9 mouse cellular contexts compared by ENCODE assay signal in the genomic region with DNA sequence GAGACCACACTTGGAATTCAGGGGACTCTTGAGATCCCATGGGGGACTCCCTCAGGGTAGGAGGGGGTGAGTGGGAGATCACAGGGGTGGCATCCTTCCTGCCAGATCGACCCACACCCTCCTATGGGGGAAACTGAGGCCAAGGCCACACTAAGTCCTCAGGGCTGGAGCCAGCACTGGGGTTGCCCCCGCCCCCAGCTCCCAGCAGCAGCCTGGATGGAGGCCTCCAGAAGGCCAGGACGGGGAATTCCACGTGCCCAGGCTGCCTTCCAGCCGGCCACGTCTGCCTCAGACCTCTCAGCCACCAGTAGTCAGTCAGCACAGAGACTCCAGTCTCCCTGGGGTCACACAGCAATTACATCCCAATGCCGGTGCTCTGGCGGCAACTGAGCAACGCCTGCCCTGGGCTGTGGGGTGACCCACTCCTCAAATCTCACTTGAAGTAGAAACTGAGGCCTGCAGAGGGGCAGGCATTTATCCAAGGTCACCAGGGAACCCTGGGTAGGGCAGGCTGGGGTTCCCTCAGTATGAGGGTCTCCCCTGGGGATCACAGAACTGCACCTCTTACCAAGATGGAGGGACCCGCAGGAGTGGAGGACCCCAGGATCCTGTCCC. TPM values are rescaled to one million over a fixed set of nuclear protein-coding genes. Genes with fewer than 3 reads are reported as not detected.
DNase-seq lines count a peak whose midpoint lies in the region; ATAC-seq and TF ChIP-seq lines count a peak whose summit lies in the region.
"Had no signal": no experiment of that assay in that cellular context is flagged by ENCODE, and none has a peak within 500 bp of the region (broad histone marks: within the 10 kb centered on the region; RNA-seq: fewer than 3 reads in every experiment).

No protein-coding gene starts in this region.

- peak; percentile 53; the same call in 1 of the 2 replicates for TF ChIP-seq POLR2A in embryonic fibroblast, embryonic 13.5 days (IDR thresholded peaks at IDR 0.05; ENCODE audit: low read depth, low read length)

- no peaks in the 10 kb centered on the region for H3K27me3 ChIP-seq in heart, postnatal 0 days (ENCODE audit: control insufficient read depth, insufficient read depth, low read length)
- H3K27me3 ChIP-seq in lung, postnatal 0 days (replicated peaks; ENCODE audit: insufficient read depth, low read length), result no peaks in the 10 kb centered on the region

- peak overlapping the region; percentile 69 for H3K9ac ChIP-seq in heart, postnatal 0 days (replicated peaks; ENCODE audit: low read depth, low read length)
- no peak overlapping the region for H3K9ac ChIP-seq in lung, postnatal 0 days (replicated peaks; ENCODE audit: low read depth)

- peaks cover 6% of the 10 kb centered on the region for H3K36me3 ChIP-seq in heart, postnatal 0 days (replicated peaks; ENCODE audit: control insufficient read depth, insufficient read depth, low read length)
- no peaks in the 10 kb centered on the region for H3K36me3 ChIP-seq in lung, postnatal 0 days (ENCODE audit: insufficient read depth, low read length)

- TF ChIP-seq CTCF in embryonic fibroblast, embryonic 13.5 days (IDR thresholded peaks at IDR 0.05; ENCODE audit: borderline replicate concordance, insufficient read depth, low read length), result no peak
- TF ChIP-seq CTCF in heart, postnatal 0 days (IDR thresholded peaks at IDR 0.05; ENCODE audit: low read depth), result no peak
- TF ChIP-seq CTCF in lung, postnatal 0 days (IDR thresholded peaks at IDR 0.05), result no peak

- no peak for ATAC-seq in heart, postnatal 0 days (ENCODE audit: insufficient read depth, low read depth)
- ATAC-seq in lung, postnatal 0 days, result no peak

- no peaks in the 10 kb centered on the region for H3K9me3 ChIP-seq in heart, postnatal 0 days (replicated peaks; ENCODE audit: control insufficient read depth, low read length)
- H3K9me3 ChIP-seq in lung, postnatal 0 days (ENCODE audit: low read length), result no peaks in the 10 kb centered on the region

- no peak for TF ChIP-seq EP300 in heart, postnatal 0 days (IDR thresholded peaks at IDR 0.05; ENCODE audit: low read depth)
- no peak for TF ChIP-seq EP300 in lung, postnatal 0 days (IDR thresholded peaks at IDR 0.05)

- H3K4me1 ChIP-seq in embryonic fibroblast, embryonic 13.5 days (ENCODE audit: control insufficient read depth, insufficient read depth, low read length), result peaks cover 2% of the 10 kb centered on the region; the same call in 1 of the 2 replicates
- peaks cover 31% of the 10 kb centered on the region for H3K4me1 ChIP-seq in heart, postnatal 0 days (ENCODE audit: control insufficient read depth, insufficient read depth)
- H3K4me1 ChIP-seq in lung, postnatal 0 days (ENCODE audit: insufficient read depth, low read depth, low read length), result peaks cover 20% of the 10 kb centered on the region; the same call in 1 of the 2 replicates

- H3K27ac ChIP-seq in embryonic fibroblast, embryonic 13.5 days (ENCODE audit: insufficient read depth, low read length), result peak overlapping the region; percentile 90
- peak overlapping the region; percentile 83 for H3K27ac ChIP-seq in heart, postnatal 0 days (ENCODE audit: low read depth)
- 0 out of 2 replicates have a peak overlapping the region, but pooled peaks have one; percentile 35 for H3K27ac ChIP-seq in lung, postnatal 0 days (ENCODE audit: low read length)

- DNase-seq in embryo, embryonic 10 days (ENCODE audit: low spot score), result peak; percentile 3
- DNase-seq in embryo, embryonic 11 days, result no peak
- DNase-seq in adrenal gland, adult 8-10 months, result peak; percentile 60
- DNase-seq in heart, postnatal 0 days (ENCODE audit: low spot score), result no peak
- peak; percentile 50 to 85 for DNase-seq in kidney, postnatal 25 days
- DNase-seq in lung, postnatal 0 days (ENCODE audit: low spot score), result peak; percentile 5
- DNase-seq in spleen, postnatal 4 days (ENCODE audit: low spot score in 2 of 2), result peak; percentile 13 to 63

- 32% methylated on average over 10 of the region's 10 CpGs for WGBS in heart, postnatal 0 days
- 38% methylated on average over 10 of the region's 10 CpGs for WGBS in lung, postnatal 0 days

- peak overlapping the region; percentile 73 for H3K4me3 ChIP-seq in embryonic fibroblast, embryonic 13.5 days (ENCODE audit: insufficient read depth, low read length)
- peak overlapping the region; percentile 80 for H3K4me3 ChIP-seq in heart, postnatal 0 days (ENCODE audit: low read depth, low read length)
- no peak overlapping the region for H3K4me3 ChIP-seq in lung, postnatal 0 days (ENCODE audit: low read depth, low read length)

- peak overlapping the region; percentile 95 for H3K4me2 ChIP-seq in heart, postnatal 0 days (ENCODE audit: low read depth, low read length)
- peak overlapping the region; percentile 89 for H3K4me2 ChIP-seq in lung, postnatal 0 days (replicated peaks; ENCODE audit: low read depth, low read length)

RNA-seq across cellular contexts. Expression of a gene that starts 30.1 kb away (rescaled TPM):
- 100 to 1,000 TPM; 113 to 191 (median 144) TPM for total RNA-seq in adrenal gland, adult 8-10 months (2022)
- 64.3 and 84.8 TPM in 2 replicates for polyA plus RNA-seq in embryonic fibroblast, embryonic 13.5 days (2011; ENCODE audit: insufficient read length, low read depth, missing spikeins)
- total RNA-seq in heart, postnatal 0 days (2014; rRNA removed; ENCODE audit: low replicate concordance), result 24.6 and 47.6 TPM in 2 replicates
- polyA plus RNA-seq in heart, postnatal 0 days (2015; fragmentation: Nextera tagmentation; extraction: Ambion mirVana), result 73.7 and 77.9 TPM in 2 replicates
- polyA plus RNA-seq in lung, postnatal 0 days (2015; fragmentation: Nextera tagmentation; extraction: Ambion mirVana), result 73.6 and 83.9 TPM in 2 replicates

RNA-seq across cellular contexts. Expression of a gene that starts 32.5 kb away (rescaled TPM):
- 1 to 10 TPM in 2 of 4 experiments, under 1 TPM in 2; 0.78 to 2.0 (median 0.96) TPM for total RNA-seq in adrenal gland, adult 8-10 months (2022)
- polyA plus RNA-seq in embryonic fibroblast, embryonic 13.5 days (2011; ENCODE audit: insufficient read length, low read depth, missing spikeins), result 0.58 and 2.2 TPM in 2 replicates
- 6.6 and 7.8 TPM in 2 replicates for total RNA-seq in heart, postnatal 0 days (2014; rRNA removed; ENCODE audit: low replicate concordance)
- 3.3 and 3.8 TPM in 2 replicates for polyA plus RNA-seq in heart, postnatal 0 days (2015; fragmentation: Nextera tagmentation; extraction: Ambion mirVana)
- polyA plus RNA-seq in lung, postnatal 0 days (2015; fragmentation: Nextera tagmentation; extraction: Ambion mirVana), result 3.1 and 3.6 TPM in 2 replicates
- polyA plus RNA-seq: erythroblast, embryonic 14.5 days had no signal

RNA-seq across cellular contexts. Expression of a gene that starts 36.5 kb away (rescaled TPM):
- total RNA-seq in adrenal gland, adult 8-10 months (2022), result 1 to 10 TPM; 2.0 to 4.2 (median 2.6) TPM
- polyA plus RNA-seq in embryonic fibroblast, embryonic 13.5 days (2011; ENCODE audit: insufficient read length, low read depth, missing spikeins), result 1.1 TPM in 1 of 2 replicates, not detected in the other
- not detected in 2 replicates for total RNA-seq in heart, postnatal 0 days (2014; rRNA removed; ENCODE audit: low replicate concordance)
- 0.45 and 0.70 TPM in 2 replicates for polyA plus RNA-seq in heart, postnatal 0 days (2015; fragmentation: Nextera tagmentation; extraction: Ambion mirVana)
- 0.20 and 0.63 TPM in 2 replicates for polyA plus RNA-seq in lung, postnatal 0 days (2015; fragmentation: Nextera tagmentation; extraction: Ambion mirVana)

RNA-seq across cellular contexts. Expression of a gene that starts 41.1 kb away (rescaled TPM):
- 1 to 10 TPM in 2 of 4 experiments, under 1 TPM in 2; 0.65 to 2.9 (median 1.0) TPM for total RNA-seq in adrenal gland, adult 8-10 months (2022)
- 1.4 TPM in 1 of 2 replicates, not detected in the other for polyA plus RNA-seq in embryonic fibroblast, embryonic 13.5 days (2011; ENCODE audit: insufficient read length, low read depth, missing spikeins)
- total RNA-seq in heart, postnatal 0 days (2014; rRNA removed; ENCODE audit: low replicate concordance), result 0.11 TPM in 1 of 2 replicates, not detected in the other
- polyA plus RNA-seq in heart, postnatal 0 days (2015; fragmentation: Nextera tagmentation; extraction: Ambion mirVana), result 0.43 and 1.1 TPM in 2 replicates
- 2.4 and 3.0 TPM in 2 replicates for polyA plus RNA-seq in lung, postnatal 0 days (2015; fragmentation: Nextera tagmentation; extraction: Ambion mirVana)

RNA-seq across cellular contexts. Expression of a gene that starts 41.1 kb away (rescaled TPM):
- total RNA-seq in adrenal gland, adult 8-10 months (2022), result 10 to 100 TPM; 49.8 to 60.2 (median 55.0) TPM
- 37.7 and 50.1 TPM in 2 replicates for polyA plus RNA-seq in embryonic fibroblast, embryonic 13.5 days (2011; ENCODE audit: insufficient read length, low read depth, missing spikeins)
- total RNA-seq in heart, postnatal 0 days (2014; rRNA removed; ENCODE audit: low replicate concordance), result 123 and 139 TPM in 2 replicates
- 75.2 and 77.6 TPM in 2 replicates for polyA plus RNA-seq in heart, postnatal 0 days (2015; fragmentation: Nextera tagmentation; extraction: Ambion mirVana)
- polyA plus RNA-seq in lung, postnatal 0 days (2015; fragmentation: Nextera tagmentation; extraction: Ambion mirVana), result 49.4 and 55.2 TPM in 2 replicates

Comparison
In these comparisons a context has a peak if more than half of its experiments do, and no peak if none do; other contexts are left out.
1. DNase-seq: peak in embryo, embryonic 10 days (single experiment), adrenal gland, adult 8-10 months (single experiment), kidney, postnatal 25 days (2 of 2), lung, postnatal 0 days (single experiment) and spleen, postnatal 4 days (2 of 2); none in embryo, embryonic 11 days (single experiment) and heart, postnatal 0 days (single experiment).
2. H3K27ac ChIP-seq: peak in every context shown above with its lines; median percentile 90 in embryonic fibroblast, embryonic 13.5 days; 83 in heart, postnatal 0 days; 35 in lung, postnatal 0 days.